Mouse (Mus musculus): ENCODE measurements around the gene Rin3.

Gene Rin3

DNA sequence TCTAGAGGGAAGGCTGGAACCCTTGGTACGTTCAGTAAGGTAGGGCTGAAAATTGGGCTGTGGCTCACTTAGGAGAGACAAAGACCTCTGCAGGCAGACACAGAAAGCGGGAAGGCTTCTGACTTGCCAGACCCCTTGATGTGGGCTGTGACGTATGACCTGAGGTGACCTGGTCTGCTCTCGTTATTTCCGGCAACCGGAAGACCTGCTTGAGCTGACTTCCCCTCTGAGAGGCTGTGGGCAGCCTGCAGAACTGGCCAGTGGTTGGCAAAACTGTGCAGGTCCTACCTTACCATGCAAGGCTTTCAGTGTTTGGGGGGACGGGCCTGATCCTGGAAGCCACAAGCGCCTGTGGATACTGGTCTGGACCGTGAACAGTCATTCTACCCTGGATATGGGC is 19.5 kb downstream of the Rin3 start:
- DNase-seq (ENCODE audit: low read depth, low spot score) = no peak

- no peak for DNase-seq (ENCODE audit: low read depth, low spot score)
Observed at GRCm38 (mm10) chr12:102302831-102303351, 20.0 kb downstream of the Rin3 start.

DNA sequence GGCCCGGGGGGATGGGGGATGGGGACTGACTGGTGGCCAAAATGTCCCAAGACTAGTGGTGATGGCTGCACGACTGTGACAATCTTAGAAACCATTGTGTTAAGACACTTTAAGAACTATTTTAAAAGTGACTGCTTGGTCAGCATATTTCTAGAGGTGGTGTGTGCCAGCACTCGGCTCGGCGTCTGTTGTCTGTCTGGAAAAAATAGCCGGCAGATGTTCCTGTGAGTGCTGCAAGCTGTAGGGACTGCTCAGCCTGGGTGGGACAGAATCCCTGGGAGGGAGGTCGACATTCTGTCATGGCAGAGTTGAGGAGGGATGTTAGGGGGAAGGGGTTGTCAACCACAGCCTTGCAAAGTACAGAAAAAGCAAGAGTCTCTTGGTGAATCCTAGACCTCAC is 21.0 kb downstream of the Rin3 start:
- no peak for DNase-seq (ENCODE audit: low read depth, low spot score)

GRCm38 (mm10) chr12:102305069-102305836 is 22.4 kb downstream of the Rin3 start:
- DNase-seq (ENCODE audit: low read depth, low spot score) = no peak

DNA sequence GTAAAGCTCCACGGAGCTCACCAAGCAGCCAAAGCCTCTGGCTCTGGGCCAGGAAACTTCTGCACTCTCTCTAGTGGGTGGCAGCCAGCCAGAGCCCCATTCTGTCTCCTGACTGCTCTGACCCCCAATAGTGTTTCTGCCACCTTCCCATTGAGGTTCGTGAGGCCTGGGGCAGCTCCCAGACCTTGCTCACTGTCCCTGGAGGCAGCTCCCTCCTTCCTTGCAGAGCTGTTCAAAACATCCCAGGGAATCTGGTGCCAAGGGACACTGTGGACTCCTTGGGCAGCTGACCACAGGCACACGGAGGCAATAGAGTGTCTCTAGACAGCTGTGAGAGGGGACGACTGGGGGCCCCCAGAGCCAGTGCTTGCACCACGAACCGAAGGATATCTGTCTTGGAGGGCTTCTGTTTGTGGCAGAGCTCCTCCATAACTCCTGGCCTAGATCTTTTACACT is 25.2 kb downstream of the Rin3 start:
- DNase-seq (ENCODE audit: low read depth, low spot score) = no peak

GRCm38 (mm10) chr12:102308457-102309011 is 25.7 kb downstream of the Rin3 start:
- peak; percentile 39 for DNase-seq (ENCODE audit: low read depth, low spot score)

GRCm38 (mm10) chr12:102309099-102309799 is 26.4 kb downstream of the Rin3 start:
- no peak for DNase-seq (ENCODE audit: low read depth, low spot score)

DNA sequence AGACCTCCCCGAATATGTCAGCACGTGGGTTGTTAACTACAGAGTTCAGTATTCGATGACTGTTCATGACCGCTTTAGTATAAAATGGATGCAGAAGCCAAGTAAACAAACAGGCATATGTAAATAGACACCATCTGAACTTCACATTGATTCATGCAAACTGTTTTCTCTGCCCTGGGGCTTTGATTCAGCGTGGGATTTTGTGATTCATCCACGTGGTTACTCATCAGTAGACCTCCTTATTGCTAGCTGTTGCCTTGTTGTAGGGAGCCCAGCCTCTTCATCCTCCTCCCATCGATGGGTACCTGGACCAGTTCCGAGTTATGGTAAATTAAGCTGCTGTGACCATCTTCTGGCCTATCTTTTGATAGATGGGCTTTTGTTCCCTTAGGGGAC is 26.9 kb downstream of the Rin3 start:
- no peak for DNase-seq (ENCODE audit: low read depth, low spot score)

GRCm38 (mm10) chr12:102310261-102310660 is 27.4 kb downstream of the Rin3 start:
- DNase-seq (ENCODE audit: low read depth, low spot score) = no peak

GRCm38 (mm10) chr12:102311454-102311853 is 28.6 kb downstream of the Rin3 start:
- no peak for DNase-seq (ENCODE audit: low read depth, low spot score)

- DNase-seq (ENCODE audit: low read depth, low spot score) = no peak
Observed at GRCm38 (mm10) chr12:102319150-102319549, 36.3 kb downstream of the Rin3 start.

GRCm38 (mm10) chr12:102319899-102320298 is 37.1 kb downstream of the Rin3 start:
- DNase-seq (ENCODE audit: low read depth, low spot score) = no peak

DNA sequence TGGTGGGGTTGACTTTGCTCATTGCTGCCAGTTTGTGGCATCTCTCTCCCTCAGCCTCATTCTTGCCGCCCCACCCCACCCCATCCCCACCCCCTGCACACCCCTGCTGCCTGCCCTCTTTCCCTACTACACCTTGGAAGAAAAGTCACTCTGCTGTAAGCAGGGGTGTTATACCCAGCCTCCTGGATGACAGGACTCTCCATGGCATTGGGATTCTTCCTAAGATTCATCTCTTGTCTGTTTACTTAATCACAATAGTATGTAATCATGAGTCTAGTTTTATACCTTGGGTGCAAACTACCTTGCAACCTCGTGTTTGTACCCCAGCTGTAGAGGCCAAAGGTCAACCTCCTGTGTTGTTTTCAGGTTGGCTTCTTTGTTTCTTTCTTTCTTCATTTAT is 37.5 kb downstream of the Rin3 start:
- no peak for DNase-seq (ENCODE audit: low read depth, low spot score)

DNA sequence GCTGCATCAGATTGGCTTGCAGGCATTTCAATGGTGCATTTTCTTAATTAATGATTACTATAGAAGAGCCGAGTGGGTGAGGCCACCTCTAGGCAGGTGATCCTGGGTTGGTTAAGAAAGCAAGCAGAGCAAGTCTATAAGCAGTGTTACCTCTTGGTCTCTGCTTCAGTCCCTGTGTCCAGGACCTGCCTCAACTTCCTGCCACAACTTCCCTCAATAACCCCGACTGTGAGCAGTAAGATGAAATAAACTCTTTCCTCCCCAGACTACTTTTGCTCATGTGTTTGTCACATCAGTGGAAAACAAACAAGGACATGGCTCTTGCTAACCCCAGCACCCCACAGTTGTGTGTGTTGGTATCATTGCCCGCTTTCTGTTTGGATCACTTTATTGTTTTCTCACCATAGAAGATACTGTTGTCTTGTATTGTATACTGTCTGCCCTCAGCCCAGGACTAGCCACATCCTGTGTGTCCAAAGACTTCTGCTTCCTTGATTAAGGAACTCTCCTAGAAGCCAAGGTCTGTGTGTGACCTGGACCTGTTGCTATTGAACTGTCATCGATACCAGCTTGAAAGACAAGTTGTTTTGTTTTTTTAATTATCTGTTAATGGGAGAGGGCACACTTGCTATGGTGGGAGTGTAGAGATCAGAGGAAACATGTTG is 38.3 kb downstream of the Rin3 start:
- DNase-seq (ENCODE audit: low read depth, low spot score) = no peak

GRCm38 (mm10) chr12:102321855-102322254 is 39.0 kb downstream of the Rin3 start:
- no peak for DNase-seq (ENCODE audit: low read depth, low spot score)

- no peak for DNase-seq (ENCODE audit: low read depth, low spot score)
Observed at GRCm38 (mm10) chr12:102323392-102323791, 40.5 kb downstream of the Rin3 start.

GRCm38 (mm10) chr12:102324156-102324885 is 41.5 kb downstream of the Rin3 start:
- DNase-seq (ENCODE audit: low read depth, low spot score) = no peak

DNA sequence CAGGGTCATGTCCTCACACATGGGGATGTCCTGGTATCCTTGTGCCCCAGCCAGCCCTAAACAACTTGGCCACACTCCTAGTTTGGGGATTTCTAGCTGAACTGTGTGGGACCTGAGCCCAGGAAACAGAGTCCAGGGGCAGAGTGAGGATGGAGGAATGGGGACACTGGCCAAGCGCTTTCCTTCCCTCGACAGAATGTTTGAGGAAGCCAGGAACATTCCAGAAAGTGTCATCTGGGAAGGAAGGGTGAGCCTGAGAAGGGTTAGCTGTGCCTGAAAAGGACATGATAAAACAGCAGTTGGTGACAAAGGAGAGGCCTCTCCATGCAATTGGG is 42.0 kb downstream of the Rin3 start:
- no peak for DNase-seq (ENCODE audit: low read depth, low spot score)

GRCm38 (mm10) chr12:102326753-102327340 is 44.0 kb downstream of the Rin3 start:
- DNase-seq (ENCODE audit: low read depth, low spot score) = no peak

GRCm38 (mm10) chr12:102327525-102327924 is 44.7 kb downstream of the Rin3 start:
- DNase-seq (ENCODE audit: low read depth, low spot score) = no peak

- DNase-seq (ENCODE audit: low read depth, low spot score) = no peak
Observed at GRCm38 (mm10) chr12:102328090-102328489, 45.2 kb downstream of the Rin3 start.
